Mouse (Mus musculus) myocyte (in vitro differentiated cells): ENCODE measurements at regions not wholly inside any gene's neighbourhood (a gene's known extent, or its start where the extent isn't known, plus 50 kb on each side); places are given as distances from the start of the nearest gene placed in this dataset.

Experiments
- H3K27me3 ChIP-seq: one replicate; pipeline ENCODE4 v1.6.1; 2011; ENCODE audit not compliant: control insufficient read depth, insufficient read depth, insufficient read length
- H3K36me3 ChIP-seq: one replicate; pipeline ENCODE4 v1.6.1; 2011; ENCODE audit not compliant: control insufficient read depth, insufficient read depth
- H3K4me2 ChIP-seq: one replicate; pipeline ENCODE4 v1.6.1; 2011; ENCODE audit warnings: low read depth, control low read depth
- H3K4me3 ChIP-seq: one replicate; pipeline ENCODE4 v1.5.1; 2011; ENCODE audit warnings: mild to moderate bottlenecking, control low read depth, moderate library complexity
- H3K79me2 ChIP-seq: one replicate; pipeline ENCODE4 v1.6.1; 2011; ENCODE audit not compliant: control insufficient read depth, insufficient read depth
- H3ac ChIP-seq: one replicate; pipeline ENCODE4 v1.6.1; 2011; ENCODE audit not compliant: control insufficient read depth, insufficient read length
- CEBPB ChIP-seq: IDR thresholded peaks from 2 replicates; pipeline ENCODE4 v1.6.1; 2011; ENCODE audit warnings: mild to moderate bottlenecking, moderate library complexity; ENCODE audit not compliant: poor library complexity, insufficient read depth, severe bottlenecking
- E2F4 ChIP-seq: IDR thresholded peaks from one replicate; pipeline ENCODE4 v1.6.1; 2011; ENCODE audit warnings: mild to moderate bottlenecking, control low read depth, moderate library complexity; ENCODE audit not compliant: insufficient read depth
- MAX ChIP-seq: IDR thresholded peaks from one replicate; pipeline ENCODE4 v1.6.1; 2011; ENCODE audit warnings: low read depth, mild to moderate bottlenecking, control low read depth
- MYOD1 ChIP-seq, 3 experiments: IDR thresholded peaks; one replicate each; pipeline ENCODE4 v1.6.1; 2011; ENCODE audit warnings: control low read depth in 2 of 3, low read depth in 2 of 3, mild to moderate bottlenecking in 2 of 3, moderate library complexity in 1 of 3; ENCODE audit not compliant: insufficient read length in 2 of 3, control insufficient read depth in 1 of 3
- MYOG ChIP-seq, 3 experiments: IDR thresholded peaks; one replicate each; pipeline ENCODE4 v1.6.1; 2011; ENCODE audit warnings: control low read depth in 2 of 3, low read depth in 2 of 3, mild to moderate bottlenecking in 2 of 3; ENCODE audit not compliant: insufficient read length in 2 of 3, control insufficient read depth in 1 of 3, insufficient read depth in 1 of 3
- POLR2A ChIP-seq: IDR thresholded peaks from one replicate; pipeline ENCODE4 v1.6.1; 2011; ENCODE audit warnings: low read depth, mild to moderate bottlenecking, control low read depth, moderate library complexity; ENCODE audit not compliant: insufficient read length
- POLR2AphosphoS2 ChIP-seq: IDR thresholded peaks from one replicate; pipeline ENCODE4 v1.6.1; 2011; ENCODE audit warnings: low read depth, control low read depth; ENCODE audit not compliant: insufficient read length
- REST ChIP-seq: IDR thresholded peaks from one replicate; pipeline ENCODE4 v1.6.1; 2011; ENCODE audit warnings: mild to moderate bottlenecking, control low read depth, moderate library complexity; ENCODE audit not compliant: insufficient read depth, insufficient read length
- SRF ChIP-seq: IDR thresholded peaks from one replicate; pipeline ENCODE4 v1.6.1; 2011; ENCODE audit warnings: low read depth; ENCODE audit not compliant: control insufficient read depth, insufficient read length
- TCF12 ChIP-seq: IDR thresholded peaks from one replicate; pipeline ENCODE4 v1.6.1; 2011; ENCODE audit warnings: mild to moderate bottlenecking, control low read depth; ENCODE audit not compliant: poor library complexity, insufficient read depth, severe bottlenecking
- TCF3 ChIP-seq: IDR thresholded peaks from one replicate; pipeline ENCODE4 v1.6.1; 2011; ENCODE audit warnings: low read depth, control low read depth; ENCODE audit not compliant: insufficient read length
- USF1 ChIP-seq: IDR thresholded peaks from one replicate; pipeline ENCODE4 v1.6.1; 2011; ENCODE audit warnings: low read depth, mild to moderate bottlenecking, control low read depth, moderate library complexity

GRCm38 (mm10) chr13:37658519-37658918 is 119.7 kb upstream of the Rreb1 start:
- H3K27me3 ChIP-seq: no peaks in the 10 kb centered on the region
- no peak overlapping the region for H3K4me3 ChIP-seq
- H3ac ChIP-seq: no peak overlapping the region
- peak overlapping the region; percentile 62 for H3K4me2 ChIP-seq
- H3K36me3 ChIP-seq: no peaks in the 10 kb centered on the region
- no peaks in the 10 kb centered on the region for H3K79me2 ChIP-seq
- TF ChIP-seq MYOG (IDR thresholded peaks at IDR 0.05; ENCODE audit: control insufficient read depth in 1 of 3, insufficient read depth in 1 of 3, insufficient read length in 2 of 3, low read depth in 2 of 3): no peak
- TF ChIP-seq SRF: no peak
- TF ChIP-seq TCF12: no peak
- no peak for TF ChIP-seq POLR2AphosphoS2
- no peak for TF ChIP-seq MAX
- TF ChIP-seq USF1: no peak
- no peak for TF ChIP-seq MYOD1 (IDR thresholded peaks at IDR 0.05; ENCODE audit: control insufficient read depth in 1 of 3, insufficient read length in 2 of 3, low read depth in 2 of 3)
- TF ChIP-seq TCF3: no peak
- TF ChIP-seq REST: no peak
- TF ChIP-seq E2F4: no peak
- no peak for TF ChIP-seq CEBPB
- no peak for TF ChIP-seq POLR2A

GRCm38 (mm10) chr13:37660083-37660482 is 118.1 kb upstream of the Rreb1 start:
- Histone ChIP-seq H3K4me3 (no peak overlapping the region), H3K27me3 (no peaks in the 10 kb centered on the region), H3K4me2 (no peak overlapping the region), H3ac (no peak overlapping the region), H3K79me2 (no peaks in the 10 kb centered on the region), H3K36me3 (no peaks in the 10 kb centered on the region)
- TF ChIP-seq SRF (no peak), MYOD1 (IDR thresholded peaks at IDR 0.05; ENCODE audit: control insufficient read depth in 1 of 3, insufficient read length in 2 of 3, low read depth in 2 of 3) (no peak), MYOG (IDR thresholded peaks at IDR 0.05; ENCODE audit: control insufficient read depth in 1 of 3, insufficient read depth in 1 of 3, insufficient read length in 2 of 3, low read depth in 2 of 3) (no peak), POLR2A (no peak), POLR2AphosphoS2 (no peak), TCF3 (no peak), E2F4 (no peak), CEBPB (no peak), MAX (no peak), REST (no peak), USF1 (no peak), TCF12 (no peak)

- no peaks in the 10 kb centered on the region for H3K36me3 ChIP-seq
- H3K27me3 ChIP-seq: no peaks in the 10 kb centered on the region
- H3K79me2 ChIP-seq: no peaks in the 10 kb centered on the region
- H3K4me2 ChIP-seq: no peak overlapping the region
- TF ChIP-seq TCF3: peak; percentile 10
- peak in 2 of 3 experiments; percentile 73 to 77 for TF ChIP-seq MYOD1 (IDR thresholded peaks at IDR 0.05; ENCODE audit: control insufficient read depth in 1 of 3, insufficient read length in 2 of 3, low read depth in 2 of 3)
- peak in 2 of 3 experiments; percentile 8 to 77 for TF ChIP-seq MYOG (IDR thresholded peaks at IDR 0.05; ENCODE audit: control insufficient read depth in 1 of 3, insufficient read depth in 1 of 3, insufficient read length in 2 of 3, low read depth in 2 of 3)
- no peak for TF ChIP-seq E2F4
- H3K4me3 ChIP-seq: no peak overlapping the region
- no peak overlapping the region for H3ac ChIP-seq
These were observed 117.5 kb upstream of the Rreb1 start for GRCm38 (mm10) chr13:37660668-37661067.

DNA sequence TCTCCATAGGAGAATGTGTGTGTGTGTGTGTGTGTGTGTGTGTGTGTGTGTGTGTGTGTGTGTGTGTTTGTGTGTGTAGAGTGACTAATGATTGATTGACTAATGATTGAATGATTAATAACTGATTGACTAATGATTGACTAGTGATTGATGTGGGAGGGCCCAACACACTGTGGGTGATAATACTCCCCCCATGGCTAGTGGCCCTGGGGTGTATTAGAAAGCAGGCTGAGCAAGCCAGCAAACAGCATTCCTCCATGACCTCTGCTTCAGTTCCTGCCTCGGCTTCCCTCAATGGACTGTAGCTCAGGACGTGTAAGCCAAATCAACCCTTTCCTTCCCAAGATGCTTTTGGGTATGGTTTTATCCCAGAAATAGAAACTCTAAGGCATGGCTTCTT is 114.1 kb upstream of the Rreb1 start:
- Histone ChIP-seq H3K4me2 (no peak overlapping the region), H3K27me3 (no peaks in the 10 kb centered on the region), H3K4me3 (no peak overlapping the region), H3K79me2 (no peaks in the 10 kb centered on the region), H3K36me3 (no peaks in the 10 kb centered on the region), H3ac (no peak overlapping the region)
- no peak for TF ChIP-seq TCF12
- TF ChIP-seq MYOG (IDR thresholded peaks at IDR 0.05; ENCODE audit: control insufficient read depth in 1 of 3, insufficient read depth in 1 of 3, insufficient read length in 2 of 3, low read depth in 2 of 3): no peak
- TF ChIP-seq CEBPB: no peak
- no peak for TF ChIP-seq MAX
- no peak for TF ChIP-seq TCF3
- TF ChIP-seq SRF: no peak
- no peak for TF ChIP-seq POLR2AphosphoS2
- TF ChIP-seq MYOD1 (IDR thresholded peaks at IDR 0.05; ENCODE audit: control insufficient read depth in 1 of 3, insufficient read length in 2 of 3, low read depth in 2 of 3): no peak
- no peak for TF ChIP-seq REST
- TF ChIP-seq E2F4: no peak
- no peak for TF ChIP-seq POLR2A
- no peak for TF ChIP-seq USF1

DNA sequence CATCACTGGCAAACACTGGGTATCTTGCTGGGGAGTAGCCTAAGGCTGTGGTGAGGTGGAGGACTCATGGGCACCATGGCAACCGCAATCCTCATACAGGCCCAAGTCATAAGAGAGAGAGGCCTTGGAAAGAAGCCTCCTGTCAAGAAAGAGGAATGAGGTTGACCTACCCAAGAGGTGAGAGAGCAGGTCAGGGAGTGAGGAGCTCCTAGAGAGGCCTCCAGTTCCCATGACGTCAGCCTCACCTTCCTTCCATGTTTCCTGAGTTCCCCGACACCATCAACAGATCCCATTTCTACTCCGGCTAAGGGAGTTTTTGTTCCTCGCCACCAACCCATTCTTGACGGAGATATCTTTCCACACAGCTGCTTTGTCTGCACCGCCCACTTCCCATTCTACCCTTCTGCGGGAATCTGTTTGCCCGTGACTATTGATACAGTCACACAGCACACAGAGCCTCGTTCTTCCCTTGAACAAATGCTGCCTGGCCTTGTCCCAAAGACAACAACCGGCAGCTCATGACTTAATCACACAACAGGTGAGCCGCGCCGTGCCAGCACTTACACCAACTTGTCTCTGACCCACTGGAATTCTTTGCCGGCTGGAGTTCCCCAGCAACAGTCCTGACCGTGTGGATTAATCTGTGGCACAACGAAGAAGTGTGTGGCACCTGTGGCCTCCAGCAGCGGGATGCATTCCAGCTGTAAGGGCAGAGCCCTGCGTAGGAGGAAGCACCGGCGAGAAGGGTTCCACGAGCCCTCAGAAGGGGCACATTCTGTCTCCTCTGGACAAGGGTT is 111.8 kb upstream of the Rreb1 start:
- Histone ChIP-seq H3K79me2 (no peaks in the 10 kb centered on the region), H3K4me3 (no peak overlapping the region), H3K36me3 (no peaks in the 10 kb centered on the region), H3ac (no peak overlapping the region), H3K27me3 (no peaks in the 10 kb centered on the region), H3K4me2 (peak overlapping the region; percentile 55)
- TF ChIP-seq MYOG (IDR thresholded peaks at IDR 0.05; ENCODE audit: control insufficient read depth in 1 of 3, insufficient read depth in 1 of 3, insufficient read length in 2 of 3, low read depth in 2 of 3): peak; percentile 72 to 96 (median 88)
- peak; percentile 93 for TF ChIP-seq TCF12
- no peak for TF ChIP-seq REST
- no peak for TF ChIP-seq SRF
- TF ChIP-seq CEBPB: peak; percentile 41; the same call in 1 of the 2 replicates
- TF ChIP-seq POLR2AphosphoS2: no peak
- no peak for TF ChIP-seq POLR2A
- peak; percentile 14 to 92 (median 85) for TF ChIP-seq MYOD1 (IDR thresholded peaks at IDR 0.05; ENCODE audit: control insufficient read depth in 1 of 3, insufficient read length in 2 of 3, low read depth in 2 of 3)
- TF ChIP-seq MAX: peak; percentile 21
- no peak for TF ChIP-seq E2F4
- peak; percentile 81 for TF ChIP-seq TCF3
